Mouse (Mus musculus) intestine, embryonic 14.5 days (tissue): ENCODE measurements around the gene Slc26a10. TPM values are rescaled to one million over a fixed set of nuclear protein-coding genes. Genes with fewer than 3 reads are reported as not detected.
"Not testable (repeated sequence)": the region's sequence is repeated elsewhere in the genome, so short reads cannot be mapped to it uniquely, and the experiment has no call there.

Experiments
- ATAC-seq: fragments of 200-750 bp; cut with Nextera tagmentation; replicated peaks from 2 replicates; pipeline ENCODE4 v1.8.0; 2017; ENCODE audit warnings: low read depth, moderate number of reproducible peaks, moderate TSS enrichment, moderate library complexity; ENCODE audit not compliant: low FRiP score, low TSS enrichment
- DNase-seq: peaks from one replicate; pipeline ENCODE4 v3.0.0-alpha.2; 2018; ENCODE audit warnings: low spot score
- H3K27ac ChIP-seq: fragments of 300-500 bp; sonication (generic); 2 replicates; pipeline ENCODE4 v1.5.1; 2014; ENCODE audit warnings: low read depth, mild to moderate bottlenecking, control low read depth
- H3K27me3 ChIP-seq: fragments of 300-500 bp; sonication (generic); replicated peaks from 2 replicates; pipeline ENCODE4 v1.6.1; 2014; ENCODE audit warnings: low read length, control low read depth; ENCODE audit not compliant: control insufficient read depth, insufficient read depth
- H3K36me3 ChIP-seq: fragments of 300-500 bp; sonication (generic); 2 replicates; pipeline ENCODE4 v1.6.1; 2014; ENCODE audit warnings: low read length, control low read depth; ENCODE audit not compliant: control insufficient read depth, insufficient read depth
- H3K4me1 ChIP-seq: fragments of 300-500 bp; sonication (generic); replicated peaks from 2 replicates; pipeline ENCODE4 v1.6.1; 2014; ENCODE audit warnings: low read length, control low read depth, mixed read lengths; ENCODE audit not compliant: control insufficient read depth, insufficient read depth
- H3K4me2 ChIP-seq: fragments of 300-500 bp; sonication (generic); 2 replicates; pipeline ENCODE4 v1.6.1; 2014; ENCODE audit warnings: low read length
- H3K4me3 ChIP-seq: fragments of 300-500 bp; sonication (generic); 2 replicates; pipeline ENCODE4 v1.5.1; 2014; ENCODE audit warnings: low read depth, low read length, control low read depth, mixed read lengths
- H3K9ac ChIP-seq: fragments of 300-500 bp; sonication (generic); 2 replicates; pipeline ENCODE4 v1.6.1; 2014; ENCODE audit warnings: mild to moderate bottlenecking, low read length
- H3K9me3 ChIP-seq: fragments of 300-500 bp; sonication (generic); 2 replicates; pipeline ENCODE4 v1.6.1; 2016; ENCODE audit warnings: low read length, control low read depth; ENCODE audit not compliant: control insufficient read depth
- WGBS: fragments of 180-500 bp; shearing (Covaris S2); extraction: QIAGEN DNeasy Blood & Tissue Kit; methylation state at CpG from one replicate; pipeline ENCODE4 v1.1.7; 2014; 5-methylcytosine and 5-hydroxymethylcytosine counted together
- polyA plus RNA-seq: library from polyadenylated mRNA; unstranded; fragments of >200 nt; fragmentation: Nextera tagmentation; extraction: Ambion mirVana; gene quantifications from 2 replicates; pipeline ENCODE4 v1.2.1, GENCODE M21; 2014

Gene Slc26a10
- polyA plus RNA-seq, 1 experiment from 2014 or later = 1.3 TPM

- Histone ChIP-seq H3K27me3 (peaks cover 52% of the 10 kb centered on the region), H3K4me1 (peaks cover 22% of the 10 kb centered on the region), H3K4me2 (peak overlapping the region; percentile 100), H3K4me3 (peak overlapping the region; percentile 62), H3K9me3 (no peaks in the 10 kb centered on the region), H3K9ac (peak overlapping the region; percentile 81), H3K36me3 (0 out of 2 replicates have a peak, but pooled peaks cover 4% of the 10 kb centered on the region), H3K27ac (peak overlapping the region; percentile 70; the same call in 1 of the 2 replicates)
- 4% methylated on average over 11 of the region's 11 CpGs for WGBS
- no peak for DNase-seq
- ATAC-seq = no peak
Observed at GRCm38 (mm10) chr10:127166404-127166715, 14.1 kb downstream of the Slc26a10 start.

- Histone ChIP-seq H3K9ac (peak overlapping the region; percentile 81), H3K9me3 (no peaks in the 10 kb centered on the region), H3K4me2 (peak overlapping the region; percentile 100), H3K27ac (peak overlapping the region; percentile 70), H3K4me1 (peaks cover 19% of the 10 kb centered on the region), H3K4me3 (peak overlapping the region; percentile 62), H3K36me3 (0 out of 2 replicates have a peak, but pooled peaks cover 4% of the 10 kb centered on the region), H3K27me3 (peaks cover 50% of the 10 kb centered on the region)
- WGBS = under 1% methylated on average over 55 of the region's 56 CpGs
- peak; percentile 84 for DNase-seq
- peak; percentile 41 for ATAC-seq
Observed at GRCm38 (mm10) chr10:127165654-127166403, 14.6 kb downstream of the Slc26a10 start.

GRCm38 (mm10) chr10:127165354-127165653 is 15.1 kb downstream of the Slc26a10 start:
- H3K27me3 ChIP-seq = peaks cover 46% of the 10 kb centered on the region
- no peak for DNase-seq

GRCm38 (mm10) chr10:127164631-127165353 is 15.7 kb downstream of the Slc26a10 start, which contains the start of gene B4galnt1:
Gene B4galnt1 (plus strand): TSS chr10:127165225.
- Histone ChIP-seq H3K27ac (peak within 1 kb of the TSS; percentile 70), H3K9me3 (no peaks in the 10 kb centered on the region), H3K9ac (peak within 1 kb of the TSS; percentile 81), H3K4me2 (peak within 1 kb of the TSS; percentile 100), H3K4me3 (peak within 1 kb of the TSS; percentile 62), H3K4me1 (peaks cover 12% of the 10 kb centered on the region; the same call in 1 of the 2 replicates), H3K36me3 (0 out of 2 replicates have a peak, but pooled peaks cover 4% of the 10 kb centered on the region), H3K27me3 (peaks cover 42% of the 10 kb centered on the region)
- peak; percentile 86 for DNase-seq
- WGBS = 2% methylated on average over 51 of the region's 52 CpGs
- peak; percentile 81 for ATAC-seq

More at GRCm38 (mm10) chr10:127165354-127165653, 15.1 kb downstream of the Slc26a10 start:
- Histone ChIP-seq H3K4me3 (peak overlapping the region; percentile 62), H3K4me2 (peak overlapping the region; percentile 100), H3K36me3 (0 out of 2 replicates have a peak, but pooled peaks cover 4% of the 10 kb centered on the region), H3K27ac (peak overlapping the region; percentile 70), H3K4me1 (peaks cover 14% of the 10 kb centered on the region), H3K9me3 (no peaks in the 10 kb centered on the region), H3K9ac (peak overlapping the region; percentile 81)
- peak; percentile 32; the same call in 1 of the 2 replicates for ATAC-seq
- 0% methylated on average over 41 of the region's 42 CpGs for WGBS

- Histone ChIP-seq H3K27me3 (peaks cover 36% of the 10 kb centered on the region), H3K9ac (no peak overlapping the region), H3K9me3 (no peaks in the 10 kb centered on the region), H3K4me2 (peak overlapping the region; percentile 100), H3K27ac (no peak overlapping the region), H3K4me1 (peaks cover 12% of the 10 kb centered on the region; the same call in 1 of the 2 replicates), H3K4me3 (no peak overlapping the region), H3K36me3 (0 out of 2 replicates have a peak, but pooled peaks cover 3% of the 10 kb centered on the region)
- no peak for DNase-seq
- no peak for ATAC-seq
- 87% methylated on average over 4 of the region's 4 CpGs for WGBS
Observed at GRCm38 (mm10) chr10:127164190-127164589, 16.3 kb downstream of the Slc26a10 start.

- peaks cover 26% of the 10 kb centered on the region for H3K27me3 ChIP-seq
- H3K9me3 ChIP-seq, H3K9ac ChIP-seq, H3K27ac ChIP-seq, H3K36me3 ChIP-seq, DNase-seq, ATAC-seq, H3K4me3 ChIP-seq, H3K4me2 ChIP-seq: not testable (repeated sequence)
- 45% methylated on average over 7 of the region's 7 CpGs for WGBS
- peaks cover 12% of the 10 kb centered on the region; the same call in 1 of the 2 replicates for H3K4me1 ChIP-seq
Observed at GRCm38 (mm10) chr10:127162771-127163261, 17.6 kb downstream of the Slc26a10 start.

GRCm38 (mm10) chr10:127160728-127161127 is 19.7 kb downstream of the Slc26a10 start:
- no peak for ATAC-seq
- no peak overlapping the region for H3K4me2 ChIP-seq
- peaks cover 5% of the 10 kb centered on the region for H3K27me3 ChIP-seq
- H3K9me3 ChIP-seq = no peaks in the 10 kb centered on the region
- H3K27ac ChIP-seq = no peak overlapping the region
- WGBS = 70% methylated on average over 3 of the region's 3 CpGs
- H3K4me3 ChIP-seq = no peak overlapping the region
- H3K36me3 ChIP-seq = no peaks in the 10 kb centered on the region
- DNase-seq = no peak
- H3K4me1 ChIP-seq = peaks cover 8% of the 10 kb centered on the region; the same call in 1 of the 2 replicates
- no peak overlapping the region for H3K9ac ChIP-seq

- Histone ChIP-seq H3K27ac (no peak overlapping the region), H3K4me3 (no peak overlapping the region), H3K4me2 (no peak overlapping the region), H3K36me3 (no peaks in the 10 kb centered on the region), H3K9ac (no peak overlapping the region), H3K9me3 (no peaks in the 10 kb centered on the region), H3K4me1 (peaks cover 4% of the 10 kb centered on the region; the same call in 1 of the 2 replicates), H3K27me3 (no peaks in the 10 kb centered on the region)
- no peak for ATAC-seq
- no peak for DNase-seq
- 85% methylated on average over 9 of the region's 9 CpGs for WGBS
Observed at GRCm38 (mm10) chr10:127160081-127160480, 20.4 kb downstream of the Slc26a10 start.
